8 mouse cellular contexts compared by ENCODE assay signal in the genomic region with DNA sequence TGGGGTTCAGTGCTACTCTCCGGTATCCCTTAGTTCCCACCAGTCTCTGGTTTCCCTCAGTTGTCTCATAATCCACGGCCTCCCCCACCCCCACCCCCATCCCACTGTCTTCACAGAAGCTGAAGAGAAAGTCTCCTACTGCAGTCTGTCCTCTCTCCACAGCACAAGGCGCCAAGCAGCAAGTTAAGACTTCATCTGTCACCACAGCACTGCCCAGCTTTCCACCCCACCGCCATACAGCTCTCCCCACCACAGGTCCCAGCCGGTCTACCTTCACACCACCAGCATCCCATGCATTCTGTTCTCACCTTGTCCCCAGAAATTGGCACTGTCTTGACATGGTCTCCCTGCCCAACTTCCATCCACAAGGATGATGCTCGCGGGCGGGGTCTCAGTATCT. TPM values are rescaled to one million over a fixed set of nuclear protein-coding genes. Genes with fewer than 3 reads are reported as not detected.
DNase-seq lines count a peak whose midpoint lies in the region; ATAC-seq lines count a peak whose summit lies in the region.

No protein-coding gene starts in this region.

- peaks cover 31% of the 10 kb centered on the region for H3K27me3 ChIP-seq in liver, embryonic 11.5 days (replicated peaks; ENCODE audit: control insufficient read depth, insufficient read depth, low read length)
- peaks cover 50% of the 10 kb centered on the region for H3K27me3 ChIP-seq in forebrain, embryonic 13.5 days
- no peaks in the 10 kb centered on the region for H3K27me3 ChIP-seq in limb, embryonic 11.5 days (ENCODE audit: control insufficient read depth, insufficient read depth, low read length)
- H3K27me3 ChIP-seq in neural tube, embryonic 13.5 days = peaks cover 53% of the 10 kb centered on the region

- peaks cover 12% of the 10 kb centered on the region for H3K4me1 ChIP-seq in liver, embryonic 11.5 days (replicated peaks; ENCODE audit: control insufficient read depth, insufficient read depth, low read length)
- H3K4me1 ChIP-seq in forebrain, embryonic 13.5 days = peaks cover 12% of the 10 kb centered on the region
- H3K4me1 ChIP-seq in limb, embryonic 11.5 days (ENCODE audit: control insufficient read depth, insufficient read depth, low read length) = peaks cover 23% of the 10 kb centered on the region
- peaks cover 22% of the 10 kb centered on the region for H3K4me1 ChIP-seq in neural tube, embryonic 13.5 days (replicated peaks)

- WGBS in liver, embryonic 11.5 days = 30% methylated on average over 8 of the region's 8 CpGs
- 25% methylated on average over 8 of the region's 8 CpGs for WGBS in forebrain, embryonic 13.5 days
- 12% methylated on average over 8 of the region's 8 CpGs for WGBS in limb, embryonic 11.5 days
- WGBS in neural tube, embryonic 13.5 days = 24% methylated on average over 8 of the region's 8 CpGs

- no peaks in the 10 kb centered on the region for H3K9me3 ChIP-seq in liver, embryonic 11.5 days (ENCODE audit: control insufficient read depth, low read length)
- H3K9me3 ChIP-seq in forebrain, embryonic 13.5 days (replicated peaks) = no peaks in the 10 kb centered on the region
- H3K9me3 ChIP-seq in limb, embryonic 11.5 days (ENCODE audit: control insufficient read depth, low read length) = no peaks in the 10 kb centered on the region
- H3K9me3 ChIP-seq in neural tube, embryonic 13.5 days = no peaks in the 10 kb centered on the region

- no peaks in the 10 kb centered on the region for H3K36me3 ChIP-seq in liver, embryonic 11.5 days (ENCODE audit: control insufficient read depth, insufficient read depth, low read length)
- no peaks in the 10 kb centered on the region for H3K36me3 ChIP-seq in forebrain, embryonic 13.5 days (ENCODE audit: poor library complexity, severe bottlenecking)
- H3K36me3 ChIP-seq in limb, embryonic 11.5 days (ENCODE audit: control insufficient read depth, insufficient read depth, low read length) = no peaks in the 10 kb centered on the region; the same call in 1 of the 2 replicates
- H3K36me3 ChIP-seq in neural tube, embryonic 13.5 days = no peaks in the 10 kb centered on the region

- H3K4me3 ChIP-seq in liver, embryonic 11.5 days (ENCODE audit: low read depth, low read length) = peak overlapping the region; percentile 58
- H3K4me3 ChIP-seq in forebrain, embryonic 13.5 days = peak overlapping the region; percentile 49
- H3K4me3 ChIP-seq in limb, embryonic 11.5 days (ENCODE audit: low read depth, low read length) = peak overlapping the region; percentile 70
- peak overlapping the region; percentile 52 for H3K4me3 ChIP-seq in neural tube, embryonic 13.5 days

- no peak overlapping the region for H3K27ac ChIP-seq in liver, embryonic 11.5 days (ENCODE audit: low read depth, low read length)
- no peak overlapping the region for H3K27ac ChIP-seq in forebrain, embryonic 13.5 days
- H3K27ac ChIP-seq in limb, embryonic 11.5 days (replicated peaks; ENCODE audit: low read depth, low read length) = no peak overlapping the region
- H3K27ac ChIP-seq in neural tube, embryonic 13.5 days (replicated peaks) = no peak overlapping the region

- no peak for ATAC-seq in liver, embryonic 11.5 days (replicated peaks; ENCODE audit: low FRiP score)
- peak; percentile 17; the same call in 1 of the 2 replicates for ATAC-seq in forebrain, embryonic 13.5 days
- ATAC-seq in limb, embryonic 11.5 days (ENCODE audit: insufficient number of reproducible peaks, low FRiP score, low TSS enrichment, low read depth) = 0 out of 2 replicates have a peak, but pooled peaks have one; percentile 12
- peak; percentile 8; the same call in 1 of the 2 replicates for ATAC-seq in neural tube, embryonic 13.5 days (ENCODE audit: low read depth)
- ATAC-seq in CD4-positive, CD25-positive, alpha-beta regulatory T cell, adult 4 months = no peak

- H3K4me2 ChIP-seq in liver, embryonic 11.5 days = peak overlapping the region; percentile 82
- H3K4me2 ChIP-seq in forebrain, embryonic 13.5 days = peak overlapping the region; percentile 68
- peak overlapping the region; percentile 80 for H3K4me2 ChIP-seq in limb, embryonic 11.5 days (ENCODE audit: low read depth, severe bottlenecking)
- peak overlapping the region; percentile 64 for H3K4me2 ChIP-seq in neural tube, embryonic 13.5 days

- H3K9ac ChIP-seq in liver, embryonic 11.5 days (ENCODE audit: low read depth, low read length) = no peak overlapping the region
- H3K9ac ChIP-seq in forebrain, embryonic 13.5 days = no peak overlapping the region
- peak overlapping the region; percentile 68 for H3K9ac ChIP-seq in limb, embryonic 11.5 days (ENCODE audit: low read length)
- H3K9ac ChIP-seq in neural tube, embryonic 13.5 days = peak overlapping the region; percentile 67

- DNase-seq in liver, embryonic 11.5 days (ENCODE audit: low spot score) = no peak
- no peak for DNase-seq in liver
- DNase-seq in limb, embryonic 11.5 days (ENCODE audit: low spot score) = no peak
- DNase-seq in layer of hippocampus, postnatal 14 days (ENCODE audit: low spot score in 2 of 2) = no peak
- no peak for DNase-seq in thymus, postnatal 14 days

RNA-seq across cellular contexts. Expression of a gene that starts 0.9 kb away (rescaled TPM):
- polyA plus RNA-seq in liver, embryonic 11.5 days (2014; fragmentation: Nextera tagmentation; extraction: Ambion mirVana) = 9.2 and 9.5 TPM in 2 replicates
- 6.3 and 8.0 TPM in 2 replicates for polyA plus RNA-seq in forebrain, embryonic 13.5 days (2015; fragmentation: Nextera tagmentation; extraction: Ambion mirVana)
- 25.7 and 32.2 TPM in 2 replicates for polyA plus RNA-seq in limb, embryonic 11.5 days (2014; fragmentation: Nextera tagmentation; extraction: Ambion mirVana)
- polyA plus RNA-seq in neural tube, embryonic 13.5 days (2015; fragmentation: Nextera tagmentation; extraction: Ambion mirVana) = 20.1 and 24.6 TPM in 2 replicates
- polyA plus RNA-seq in CD4-positive, CD25-positive, alpha-beta regulatory T cell, adult 4 months (2017; shearing (Covaris generic)) = under 1 TPM in 1 of 2 experiments, not detected in 1; 0.38 TPM
- 1 to 10 TPM; 6.8 to 7.5 TPM for total RNA-seq in layer of hippocampus, postnatal 14 days (2021)

RNA-seq across cellular contexts. Expression of a gene that starts 19.6 kb away (rescaled TPM):
- 8.2 and 9.4 TPM in 2 replicates for polyA plus RNA-seq in liver, embryonic 11.5 days (2014; fragmentation: Nextera tagmentation; extraction: Ambion mirVana)
- 1.0 and 1.2 TPM in 2 replicates for polyA plus RNA-seq in forebrain, embryonic 13.5 days (2015; fragmentation: Nextera tagmentation; extraction: Ambion mirVana)
- polyA plus RNA-seq in limb, embryonic 11.5 days (2014; fragmentation: Nextera tagmentation; extraction: Ambion mirVana) = 1.4 and 2.1 TPM in 2 replicates
- polyA plus RNA-seq in neural tube, embryonic 13.5 days (2015; fragmentation: Nextera tagmentation; extraction: Ambion mirVana) = 3.0 and 3.3 TPM in 2 replicates
- 10 to 100 TPM; 24.8 to 32.7 TPM for polyA plus RNA-seq in CD4-positive, CD25-positive, alpha-beta regulatory T cell, adult 4 months (2017; shearing (Covaris generic))
- total RNA-seq in layer of hippocampus, postnatal 14 days (2021) = 1 to 10 TPM; 3.5 to 3.7 TPM

RNA-seq across cellular contexts. Expression of a gene that starts 35.6 kb away (rescaled TPM):
- 0.34 and 0.55 TPM in 2 replicates for polyA plus RNA-seq in liver, embryonic 11.5 days (2014; fragmentation: Nextera tagmentation; extraction: Ambion mirVana)
- polyA plus RNA-seq in forebrain, embryonic 13.5 days (2015; fragmentation: Nextera tagmentation; extraction: Ambion mirVana) = 0.41 and 0.45 TPM in 2 replicates
- polyA plus RNA-seq in limb, embryonic 11.5 days (2014; fragmentation: Nextera tagmentation; extraction: Ambion mirVana) = not detected in 2 replicates
- 0.79 TPM in 1 of 2 replicates, not detected in the other for polyA plus RNA-seq in neural tube, embryonic 13.5 days (2015; fragmentation: Nextera tagmentation; extraction: Ambion mirVana)
- polyA plus RNA-seq in CD4-positive, CD25-positive, alpha-beta regulatory T cell, adult 4 months (2017; shearing (Covaris generic)) = not detected
- under 1 TPM in 1 of 2 experiments, not detected in 1; 0.85 TPM for total RNA-seq in layer of hippocampus, postnatal 14 days (2021)

RNA-seq across cellular contexts. Expression of a gene that starts 39.3 kb away (rescaled TPM):
- 223 and 247 TPM in 2 replicates for polyA plus RNA-seq in liver, embryonic 11.5 days (2014; fragmentation: Nextera tagmentation; extraction: Ambion mirVana)
- 289 and 294 TPM in 2 replicates for polyA plus RNA-seq in forebrain, embryonic 13.5 days (2015; fragmentation: Nextera tagmentation; extraction: Ambion mirVana)
- polyA plus RNA-seq in limb, embryonic 11.5 days (2014; fragmentation: Nextera tagmentation; extraction: Ambion mirVana) = 182 and 198 TPM in 2 replicates
- polyA plus RNA-seq in neural tube, embryonic 13.5 days (2015; fragmentation: Nextera tagmentation; extraction: Ambion mirVana) = 271 and 332 TPM in 2 replicates
- polyA plus RNA-seq in CD4-positive, CD25-positive, alpha-beta regulatory T cell, adult 4 months (2017; shearing (Covaris generic)) = 100 to 1,000 TPM; 325 to 332 TPM
- 100 to 1,000 TPM; 234 to 240 TPM for total RNA-seq in layer of hippocampus, postnatal 14 days (2021)

Comparison
In these comparisons a context has a peak if more than half of its experiments do, and no peak if none do; other contexts are left out.
1. ATAC-seq: peak in forebrain, embryonic 13.5 days (single experiment), limb, embryonic 11.5 days (single experiment) and neural tube, embryonic 13.5 days (single experiment); none in liver, embryonic 11.5 days (single experiment) and CD4-positive, CD25-positive, alpha-beta regulatory T cell, adult 4 months (single experiment).
2. H3K9ac ChIP-seq: peak in limb, embryonic 11.5 days (single experiment) and neural tube, embryonic 13.5 days (single experiment); none in liver, embryonic 11.5 days (single experiment) and forebrain, embryonic 13.5 days (single experiment).
3. Peak in every context shown above with its lines, with median percentiles within 50 percentile points of each other: H3K4me2 ChIP-seq and H3K4me3 ChIP-seq.